Mouse (Mus musculus) heart, adult 18-20 months (tissue): ENCODE data around the gene Abcb5. TPM values are rescaled to one million over a fixed set of nuclear protein-coding genes. Genes with fewer than 3 reads are reported as not detected.
"Not testable (repeated sequence)": the region's sequence is repeated elsewhere in the genome, so short reads cannot be mapped to it uniquely, and the experiment has no call there.

Source experiments
- DNase-seq, 2 experiments: peaks; one replicate each; pipeline ENCODE4 v3.0.0; 2021 to 2022; ENCODE audit warnings: mixed read lengths in 1 of 2
- long read RNA-seq, 2 experiments: library from polyadenylated mRNA; stranded (forward); transcript quantifications; one replicate each; pipeline ENCODE4 v2.0.0; 2021
- total RNA-seq, 2 experiments: library from RNA; stranded (reverse); gene quantifications; 2 replicates each; pipeline ENCODE4 v1.2.3; 2021

The Abcb5 gene
- not detected for total RNA-seq
- long read RNA-seq, experiment 1 = 0 reads
- long read RNA-seq, experiment 2 = 0 reads

GRCm38 (mm10) chr12:118966321-118966720, at the start of gene Abcb5:
Gene Abcb5, minus strand, starts transcription at chr12:118966421.
- no peak for DNase-seq

DNA sequence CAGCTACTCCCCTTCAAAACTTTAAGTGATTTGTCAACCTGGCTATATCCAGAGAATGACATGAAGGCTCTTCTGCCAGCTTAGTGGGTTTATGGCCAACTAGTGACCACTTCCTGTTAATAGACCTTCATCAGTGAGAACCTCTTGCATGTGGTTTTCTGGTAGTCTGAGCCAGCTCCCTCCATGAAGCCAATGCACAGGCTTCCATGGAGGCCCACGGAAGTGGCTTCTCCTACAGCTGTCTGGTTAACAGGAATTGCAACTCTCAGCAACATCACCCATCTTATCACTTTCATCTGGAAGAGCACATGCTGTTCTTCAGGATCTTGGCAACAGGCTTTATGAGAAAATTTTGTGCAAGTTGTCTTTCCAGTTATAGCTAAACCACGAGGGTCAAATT, 33.0 kb upstream of the Abcb5 start:
- DNase-seq = peak in 1 of 2 experiments; percentile 3

DNA sequence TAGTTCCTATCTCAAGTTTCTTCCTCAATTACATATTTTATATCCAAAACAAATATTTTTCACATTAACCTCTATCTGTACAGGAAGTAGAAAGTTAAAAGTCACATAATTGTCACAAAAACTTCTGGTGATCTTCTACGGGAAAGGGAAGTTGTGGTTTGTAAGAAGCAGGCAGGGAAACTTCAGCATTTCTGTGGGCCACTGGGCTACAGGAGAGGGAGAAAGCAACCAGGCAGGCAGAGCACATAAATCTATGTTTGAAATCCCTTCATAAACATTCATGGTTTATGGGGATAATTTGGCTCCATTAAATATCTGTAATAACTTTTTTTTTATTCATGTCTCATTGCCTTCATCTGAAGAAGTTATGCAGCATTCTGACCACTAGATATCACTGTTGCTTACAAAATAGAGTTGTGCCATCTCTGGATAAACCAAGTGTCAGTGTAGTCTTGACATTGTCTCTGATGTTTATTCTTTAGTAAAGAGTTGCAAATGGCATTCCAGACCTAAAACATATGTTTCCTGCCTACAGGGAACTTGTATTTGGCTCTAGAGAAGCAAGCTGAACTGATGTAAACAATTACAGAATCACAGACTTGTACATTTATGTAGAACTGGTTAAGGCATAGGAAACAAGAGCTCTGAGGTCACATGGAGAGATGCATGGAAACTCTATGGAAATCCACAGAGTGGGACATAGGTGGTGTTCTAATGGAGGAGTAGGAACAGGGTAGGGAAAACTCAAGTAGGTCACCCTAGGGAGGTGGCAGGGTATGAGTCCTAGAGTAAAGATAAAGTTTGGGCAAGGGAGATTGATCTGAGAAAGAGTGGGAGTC, 28.3 kb upstream of the Abcb5 start:
- DNase-seq = peak; percentile 7 to 18

DNA sequence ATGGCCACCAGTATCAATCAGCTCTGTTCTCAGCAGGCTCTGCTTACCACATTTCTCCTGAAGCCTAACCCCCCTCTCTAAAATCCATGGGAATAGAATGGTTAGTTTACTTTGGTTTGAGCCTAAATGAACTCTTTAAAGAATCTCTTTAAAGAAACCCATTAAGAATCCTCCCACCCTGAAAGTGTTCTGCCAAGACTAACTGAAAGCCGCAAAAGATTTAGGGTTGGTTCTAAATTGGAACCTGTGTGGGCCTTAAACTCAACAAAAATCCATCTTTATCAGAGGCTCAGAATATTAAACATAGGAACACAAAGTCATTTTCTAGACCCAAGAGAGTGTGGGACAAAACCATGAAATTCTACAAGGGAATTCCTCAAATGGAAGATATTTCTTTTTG, 18.6 kb upstream of the Abcb5 start:
- no peak for DNase-seq

DNA sequence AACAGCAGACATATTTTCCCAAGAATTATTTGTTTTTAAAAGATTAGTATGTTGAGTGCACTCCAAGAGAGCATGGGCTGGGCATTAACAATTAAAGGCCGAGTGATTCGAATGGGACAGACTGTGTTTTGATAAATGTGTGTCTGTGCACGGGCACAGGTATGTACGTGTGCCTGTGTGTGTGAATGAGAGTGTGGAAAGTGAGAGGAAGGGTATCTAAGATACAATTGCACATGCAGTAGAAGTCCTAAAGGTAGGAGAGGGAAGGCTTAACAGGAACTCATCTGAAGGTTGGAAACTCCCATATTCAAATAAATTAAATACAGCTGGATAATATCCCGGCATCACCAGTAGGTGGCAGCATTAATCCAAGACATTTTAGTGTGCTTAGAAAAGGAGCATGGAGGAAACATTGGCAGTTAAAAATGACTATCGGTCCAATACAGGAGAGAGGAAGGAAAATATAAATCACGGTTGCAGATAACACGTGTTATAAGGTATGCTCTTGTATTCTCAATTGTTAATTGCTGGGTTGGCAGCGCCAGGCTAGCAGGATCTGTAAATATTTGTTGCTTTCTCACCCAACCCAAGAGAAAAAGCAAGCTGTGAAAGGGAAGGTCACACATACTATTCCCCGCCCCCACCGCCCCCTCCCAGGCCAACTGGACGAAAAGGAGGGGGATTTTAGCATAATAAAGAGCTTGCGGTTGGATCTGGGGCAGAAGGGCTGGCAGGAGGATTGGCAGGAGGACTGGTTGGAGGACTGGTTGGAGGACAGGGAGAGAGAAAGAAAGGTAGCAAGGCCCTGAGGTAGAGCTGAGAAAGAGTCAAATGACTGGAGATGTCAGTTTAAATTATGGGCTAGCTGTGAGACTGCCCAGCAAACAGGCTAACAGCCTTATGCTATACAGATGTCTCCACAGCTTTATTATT, 35.6 kb downstream of the Abcb5 start:
- DNase-seq = peak; percentile 38 to 77

GRCm38 (mm10) chr12:118926813-118927281, 39.4 kb downstream of the Abcb5 start:
- DNase-seq = peak in 1 of 2 experiments; percentile 25

DNA sequence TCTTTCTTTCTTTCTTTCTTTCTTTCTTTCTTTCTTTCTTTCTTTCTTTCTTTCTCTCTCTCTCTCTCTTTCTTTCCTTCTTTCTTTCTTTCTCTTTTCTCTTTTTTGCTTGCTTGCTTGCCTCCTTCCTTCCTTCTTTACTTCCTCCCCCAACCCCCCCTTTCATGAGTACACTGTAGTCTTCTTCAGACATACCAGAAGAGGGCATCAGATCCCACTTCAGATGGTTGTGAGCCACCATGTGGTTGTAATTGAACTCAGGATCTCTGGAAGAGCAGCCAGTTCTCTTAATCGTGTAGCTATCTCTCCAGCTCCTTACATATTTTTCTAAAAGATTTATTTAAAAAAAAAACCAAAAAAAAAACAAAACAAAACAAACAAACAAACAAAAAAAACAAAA, 42.3 kb downstream of the Abcb5 start:
- not testable (repeated sequence) for DNase-seq

DNA sequence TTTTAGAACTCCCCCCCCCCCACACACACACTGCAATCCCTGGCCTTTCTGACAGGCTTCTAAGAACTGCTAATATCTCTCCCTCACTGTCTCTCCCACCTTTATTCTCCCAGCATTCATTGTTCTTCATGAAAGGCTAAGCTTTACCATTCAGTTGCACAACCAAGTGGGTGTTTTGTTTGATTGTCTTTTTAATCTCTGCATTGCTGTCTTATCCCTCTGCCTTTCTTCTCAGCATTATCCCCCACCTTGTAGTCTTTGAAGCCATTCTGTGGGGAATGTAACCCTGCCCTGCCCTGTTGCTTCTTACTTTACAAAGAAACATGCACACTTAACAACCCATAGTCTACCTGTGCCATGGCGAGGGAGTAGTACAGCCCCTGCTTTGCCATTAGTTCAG, 48.5 kb downstream of the Abcb5 start:
- no peak for DNase-seq

DNA sequence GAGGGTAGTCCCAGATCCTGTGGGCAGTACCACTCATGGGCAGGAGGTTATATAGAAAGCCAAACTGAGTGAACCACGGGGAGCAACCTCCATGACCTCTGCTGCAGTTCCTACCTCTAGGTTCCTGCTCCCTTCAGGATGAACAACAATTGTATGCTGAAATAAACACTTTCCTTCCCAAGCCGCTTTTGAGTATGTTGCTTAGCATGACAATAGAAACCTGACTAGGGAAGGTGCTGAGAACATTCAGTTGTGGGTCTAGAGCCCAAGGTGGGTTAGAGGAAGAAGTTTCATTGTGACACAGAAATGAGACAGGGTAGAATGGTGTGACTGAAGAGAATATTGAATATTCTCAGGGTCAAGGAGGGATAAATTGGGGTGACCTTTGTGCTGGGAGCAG, 55.9 kb downstream of the Abcb5 start:
- no peak for DNase-seq

GRCm38 (mm10) chr12:118902249-118902648, 64.0 kb downstream of the Abcb5 start:
- DNase-seq = no peak

DNA sequence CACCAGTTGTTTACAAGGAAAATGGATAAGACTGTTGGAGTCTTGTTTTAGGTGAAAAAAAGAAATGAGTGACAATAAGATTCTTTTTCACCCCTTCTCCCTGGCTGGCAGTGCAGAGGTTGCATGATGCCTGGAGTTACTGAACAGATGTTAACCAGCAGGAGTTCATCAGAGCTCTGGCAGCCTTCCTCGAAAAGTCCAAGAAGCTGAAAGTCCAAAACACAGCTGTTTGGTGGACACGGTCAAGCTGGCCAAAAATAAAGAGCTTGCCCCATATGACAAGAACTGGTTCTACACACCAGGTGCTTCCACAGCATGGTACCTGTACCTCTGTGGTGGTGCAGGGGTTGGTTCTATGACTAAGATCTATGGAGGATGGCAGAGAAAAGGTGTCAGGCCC, 78.3 kb downstream of the Abcb5 start:
- peak; percentile 71 to 73 for DNase-seq

- DNase-seq = no peak
Measured at GRCm38 (mm10) chr12:118882790-118883189, 83.4 kb downstream of the Abcb5 start.

- DNase-seq = no peak
Measured at GRCm38 (mm10) chr12:118872673-118873072, 93.5 kb downstream of the Abcb5 start.

DNA sequence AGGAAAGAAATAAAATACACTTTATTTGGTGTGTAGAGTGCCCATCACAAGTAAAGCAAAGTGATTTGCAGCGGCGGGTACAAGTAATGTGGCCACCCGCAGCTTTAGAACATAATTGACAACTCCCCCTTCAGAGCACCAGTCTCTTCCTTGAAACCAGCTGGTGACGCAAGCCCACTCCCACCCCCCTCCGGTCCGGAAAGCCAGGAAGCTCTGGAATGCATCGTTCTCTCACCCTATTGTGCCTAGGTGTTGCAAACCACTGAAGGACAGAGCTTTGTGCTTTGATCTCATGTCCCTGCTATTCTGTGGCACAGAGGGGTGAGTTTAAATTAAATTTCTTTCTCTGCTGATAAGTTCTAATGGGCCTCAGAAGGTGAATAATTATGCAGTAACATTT, 110.1 kb downstream of the Abcb5 start:
- no peak for DNase-seq

DNA sequence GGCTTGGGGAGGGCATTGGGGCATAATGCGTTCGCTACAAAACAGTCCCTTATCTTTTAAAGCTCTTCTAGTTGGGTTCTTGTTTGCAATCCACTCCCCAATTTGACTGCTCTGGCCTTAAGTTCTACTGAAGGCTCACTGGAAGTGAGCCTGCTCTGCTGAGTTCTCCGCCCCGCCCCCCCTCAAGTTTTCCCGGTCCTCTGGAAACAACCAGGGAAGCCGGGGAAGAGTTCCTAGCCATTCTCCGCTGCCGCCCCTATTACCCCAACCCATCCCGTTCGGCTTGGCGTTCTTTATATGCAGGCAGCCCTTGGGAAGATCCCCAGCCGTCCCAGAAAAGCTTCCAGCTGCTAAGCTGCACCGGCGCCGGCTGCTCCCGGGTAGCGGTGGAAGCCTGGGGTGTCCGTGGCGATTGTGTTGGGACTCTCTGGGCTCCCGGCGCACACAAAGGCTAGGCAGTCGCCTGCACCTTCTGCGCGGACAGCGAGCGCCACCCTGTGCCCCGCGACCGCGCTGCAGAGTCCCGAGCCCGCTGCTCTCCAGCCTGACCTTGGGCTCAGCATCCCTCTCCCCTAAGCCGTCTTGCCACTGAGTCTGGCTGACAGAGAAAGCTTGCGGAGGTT, 111.3 kb downstream of the Abcb5 start:
- peak; percentile 35 to 56 for DNase-seq

- no peak for DNase-seq
Measured at GRCm38 (mm10) chr12:118854401-118854800, 111.8 kb downstream of the Abcb5 start.

GRCm38 (mm10) chr12:118853331-118853730, 112.9 kb downstream of the Abcb5 start:
- no peak for DNase-seq

- DNase-seq = no peak
Measured at GRCm38 (mm10) chr12:118850851-118851410, 115.3 kb downstream of the Abcb5 start.

- DNase-seq = peak in 1 of 2 experiments; percentile 17
Measured at GRCm38 (mm10) chr12:118849996-118850395, 116.2 kb downstream of the Abcb5 start.

DNA sequence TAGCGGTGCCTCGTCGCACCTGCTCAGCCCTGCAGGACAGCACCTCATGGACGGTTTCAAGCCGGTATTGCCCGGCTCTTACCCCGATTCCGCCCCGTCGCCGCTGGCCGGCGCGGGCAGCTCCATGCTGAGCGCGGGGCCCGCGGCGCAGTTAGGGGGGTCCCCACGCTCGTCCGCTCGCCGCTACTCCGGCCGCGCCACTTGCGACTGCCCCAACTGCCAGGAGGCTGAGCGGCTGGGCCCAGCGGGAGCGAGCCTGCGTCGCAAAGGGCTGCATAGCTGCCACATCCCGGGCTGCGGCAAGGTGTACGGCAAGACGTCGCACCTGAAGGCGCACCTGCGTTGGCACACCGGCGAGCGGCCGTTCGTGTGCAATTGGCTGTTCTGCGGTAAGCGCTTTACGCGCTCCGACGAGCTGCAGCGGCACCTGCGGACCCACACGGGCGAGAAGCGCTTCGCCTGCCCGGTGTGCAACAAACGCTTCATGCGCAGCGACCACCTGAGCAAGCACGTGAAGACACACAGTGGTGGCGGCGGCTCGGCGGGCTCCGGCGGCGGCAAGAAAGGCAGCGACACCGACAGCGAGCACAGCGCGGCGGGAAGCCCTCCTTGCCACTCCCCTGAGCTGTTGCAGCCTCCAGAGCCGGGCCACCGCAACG, 116.9 kb downstream of the Abcb5 start:
- DNase-seq = no peak

DNA sequence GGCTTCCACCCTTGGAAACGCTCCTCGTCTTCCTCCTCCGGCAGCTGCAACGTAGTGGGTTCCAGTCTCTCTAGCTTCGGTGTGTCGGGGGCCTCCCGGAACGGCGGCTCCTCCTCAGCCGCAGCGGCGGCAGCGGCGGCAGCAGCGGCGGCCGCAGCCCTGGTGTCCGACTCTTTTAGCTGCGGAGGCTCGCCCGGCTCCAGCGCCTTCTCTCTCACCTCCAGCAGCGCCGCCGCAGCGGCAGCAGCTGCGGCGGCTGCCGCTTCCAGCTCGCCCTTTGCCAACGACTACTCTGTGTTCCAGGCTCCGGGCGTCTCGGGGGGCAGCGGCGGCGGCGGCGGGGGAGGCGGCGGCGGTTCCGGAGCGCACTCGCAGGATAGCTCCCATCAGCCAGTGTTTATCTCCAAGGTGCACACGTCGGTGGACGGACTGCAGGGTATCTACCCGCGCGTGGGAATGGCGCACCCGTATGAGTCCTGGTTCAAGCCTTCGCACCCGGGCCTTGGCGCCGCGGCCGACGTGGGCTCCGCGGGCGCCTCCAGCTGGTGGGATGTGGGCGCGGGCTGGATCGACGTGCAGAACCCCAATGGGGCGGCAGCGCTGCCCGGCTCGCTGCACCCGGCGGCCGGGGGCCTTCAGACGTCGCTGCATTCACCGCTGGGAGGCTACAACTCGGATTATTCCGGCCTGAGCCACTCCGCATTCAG, 117.6 kb downstream of the Abcb5 start:
- peak in 1 of 2 experiments; percentile 26 for DNase-seq
